Mouse (Mus musculus) regulatory T cell (primary cell): Measurements from ENCODE around the gene Stat5a.

Experiments
- in situ Hi-C: fragments of 300-600 bp; cut with MboI, MseI; formaldehyde crosslinking; loops from one replicate; pipeline ENCODE4 v1.15.1; 2025; ENCODE audit warnings: high pct_unique_total_duplicates

The Stat5a gene

DNA sequence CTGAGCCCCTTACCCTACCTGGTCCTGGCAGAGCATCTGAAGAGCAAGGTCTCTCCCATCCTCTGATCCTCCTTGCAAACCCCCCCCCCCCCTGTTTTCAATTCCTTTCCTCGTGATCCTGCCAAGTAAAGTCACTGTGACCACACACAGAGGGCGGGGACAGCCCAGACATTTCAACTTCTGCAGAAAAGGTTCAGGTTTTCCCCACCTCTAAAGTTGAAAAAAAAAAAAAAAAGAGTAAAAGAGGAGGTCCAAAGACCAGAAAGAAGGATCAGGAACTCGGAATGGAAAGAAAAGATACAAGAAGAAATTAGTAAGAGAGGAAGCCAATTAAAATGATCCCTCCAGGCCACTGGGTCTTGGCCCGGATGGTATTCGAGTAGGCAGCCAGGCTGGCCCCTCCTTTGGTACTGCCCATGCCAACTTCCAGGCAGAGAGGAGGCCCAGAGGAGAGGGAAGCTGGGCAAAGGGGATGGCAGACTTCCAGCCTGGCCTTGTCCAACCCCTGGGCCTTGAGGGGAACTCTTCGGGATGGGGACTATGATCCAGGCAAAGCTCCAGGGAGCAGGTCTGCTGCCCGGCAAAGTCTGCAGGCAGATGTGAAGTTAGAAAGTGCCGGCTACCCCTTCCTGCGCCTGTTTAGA lies at the start of gene Stat5a:
Stat5a (plus strand) TSS at position 417 of the 644 bp plus-strand sequence.
- in situ Hi-C loops = loop anchor here (5.0 kb wide), 1 partner anchor 37 kb away; no protein-coding TSS in a partner anchor

DNA sequence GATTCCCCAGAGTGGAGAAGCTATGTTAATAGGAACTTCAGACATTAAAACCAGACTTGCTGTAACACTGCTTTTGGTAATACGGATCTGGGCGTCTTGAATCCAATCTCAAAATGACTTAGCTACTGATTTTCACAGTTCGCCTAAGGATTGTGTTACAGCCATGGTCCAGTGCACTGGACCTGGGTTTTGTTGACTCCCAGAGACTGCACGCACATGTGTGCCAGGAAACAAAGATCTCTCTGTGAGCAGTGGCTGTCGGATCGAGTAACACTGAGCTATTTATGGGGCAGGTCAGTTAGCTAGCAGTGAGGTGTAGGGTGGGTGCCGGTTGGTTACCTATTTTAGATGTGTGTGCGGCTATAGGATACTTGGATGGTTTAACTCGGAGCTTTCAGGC lies 48.6 kb upstream of the Stat5a start:
- in situ Hi-C loops = no loop called here

DNA sequence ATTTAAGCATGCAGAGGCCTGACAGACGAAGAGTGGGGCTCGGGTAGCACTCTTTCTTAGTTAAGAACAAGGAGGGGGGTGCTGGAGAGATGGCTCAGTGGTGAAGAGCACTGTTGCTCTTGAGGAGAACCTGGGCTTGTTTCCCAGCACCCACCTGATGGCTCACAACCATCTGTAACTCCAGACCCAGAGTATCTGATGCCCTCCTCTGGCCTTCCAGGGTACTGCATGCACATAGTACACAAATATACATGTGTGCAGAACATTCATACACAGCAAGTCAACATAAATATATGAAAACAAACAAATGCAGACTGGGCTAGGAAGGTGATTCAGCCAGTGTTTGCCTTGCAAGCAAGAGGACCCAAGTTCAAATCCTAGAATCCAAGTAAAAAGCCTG lies 48.0 kb upstream of the Stat5a start:
- in situ Hi-C loops = no loop called here

DNA sequence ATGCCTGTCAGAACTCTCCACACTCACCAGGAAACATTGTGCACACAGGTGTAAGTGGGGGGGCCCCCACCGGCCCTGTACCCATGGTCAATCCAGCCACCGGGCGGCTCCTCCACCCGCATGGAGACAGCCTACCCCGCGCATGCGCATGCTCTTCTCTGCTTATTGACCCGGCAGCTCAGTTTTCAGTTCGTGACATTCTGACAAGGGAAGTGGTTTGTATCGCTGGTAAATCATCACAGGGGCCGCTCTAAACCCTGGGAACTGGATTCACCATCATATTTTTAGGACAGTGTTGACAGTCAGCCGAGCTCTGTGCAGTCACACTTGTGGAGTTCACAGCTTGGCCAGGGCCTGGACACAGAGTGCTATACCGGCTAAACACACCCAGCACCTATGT lies 44.7 kb upstream of the Stat5a start:
- in situ Hi-C loops = no loop called here

DNA sequence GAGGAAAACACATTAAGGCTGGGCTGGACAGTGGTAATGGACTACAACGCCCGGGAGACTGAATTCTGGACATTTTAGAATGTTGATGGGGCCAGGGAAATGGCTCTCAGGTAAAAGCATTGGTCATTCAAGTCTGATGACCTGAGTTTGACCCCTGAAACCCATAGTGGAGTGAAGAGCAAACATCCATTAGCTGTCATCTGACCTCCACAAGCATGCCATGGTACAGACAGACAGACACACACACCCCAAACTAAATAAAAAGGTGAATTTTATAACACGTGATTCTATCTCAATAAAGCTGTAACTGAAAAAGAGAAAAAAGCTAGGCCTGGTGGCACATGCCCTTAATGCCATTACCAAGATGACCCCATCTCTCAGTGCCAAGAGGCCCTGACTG lies 42.8 kb upstream of the Stat5a start:
- in situ Hi-C loops = no loop called here

DNA sequence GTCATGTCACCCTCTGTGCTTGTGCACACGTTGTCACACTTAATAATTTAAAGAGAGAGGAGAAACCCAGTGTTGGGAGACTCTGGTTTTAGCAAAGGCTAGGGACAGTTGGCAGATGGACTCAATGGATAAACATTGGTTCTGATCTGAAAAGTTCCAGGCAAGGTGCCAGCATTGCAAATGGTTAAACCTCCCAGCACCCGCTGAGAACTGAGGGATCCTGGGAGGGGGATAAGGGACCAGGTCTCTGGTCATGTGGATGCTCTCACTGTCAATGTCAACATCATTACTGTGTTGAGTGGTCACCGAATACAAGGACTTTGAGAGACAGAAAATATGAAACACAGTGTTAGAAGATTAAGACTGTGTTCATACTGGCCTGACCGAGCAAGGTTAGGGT lies 42.4 kb upstream of the Stat5a start:
- in situ Hi-C loops = no loop called here

DNA sequence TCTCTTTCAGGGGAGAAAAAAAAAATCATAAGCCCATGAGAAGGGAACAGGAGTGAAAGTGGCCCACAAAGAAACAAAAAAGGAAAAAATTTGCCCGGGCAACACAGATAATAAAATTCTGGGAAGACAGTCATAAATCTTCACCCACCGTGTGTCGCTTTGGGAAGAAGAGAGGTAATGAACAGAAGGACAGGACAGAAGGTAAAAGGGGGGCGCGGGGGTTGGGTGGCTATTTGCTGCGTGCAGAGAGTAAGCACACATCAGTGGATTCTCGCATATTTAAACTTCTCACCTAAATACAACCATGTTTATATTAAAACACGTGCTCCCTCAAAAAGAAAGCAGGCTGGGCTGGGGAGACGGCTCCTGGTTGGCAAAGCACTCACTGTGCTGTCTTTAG lies 41.8 kb upstream of the Stat5a start:
- in situ Hi-C loops = no loop called here

DNA sequence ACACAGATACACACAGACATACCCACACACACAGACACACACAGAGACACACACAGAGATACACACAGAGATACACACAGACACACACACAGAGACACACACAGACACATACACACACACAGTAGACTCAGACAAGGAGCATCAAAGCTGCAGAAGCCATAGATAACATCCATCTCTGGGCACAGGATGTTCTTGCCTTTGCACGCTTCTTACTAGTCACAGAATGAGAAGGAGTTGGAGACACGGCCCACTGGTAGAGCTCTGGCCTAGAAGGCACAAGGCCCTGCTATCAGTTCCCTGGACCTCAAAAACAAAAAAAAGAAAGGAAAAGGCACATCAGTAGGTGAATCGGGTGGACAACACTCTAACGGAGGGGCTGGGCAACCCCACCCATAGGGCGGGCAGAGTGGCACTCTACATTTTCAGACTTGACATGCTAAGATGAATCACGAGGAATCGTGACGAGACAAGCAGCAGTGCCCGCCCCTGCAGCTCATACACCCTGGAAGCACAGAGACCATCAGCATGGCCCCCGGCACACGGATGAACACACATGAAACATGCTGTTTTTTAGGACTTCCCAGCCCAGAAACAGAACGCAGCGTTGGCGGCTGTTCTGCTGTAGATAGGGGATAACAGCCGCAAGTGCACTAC lies 40.7 kb upstream of the Stat5a start:
- in situ Hi-C loops = no loop called here

DNA sequence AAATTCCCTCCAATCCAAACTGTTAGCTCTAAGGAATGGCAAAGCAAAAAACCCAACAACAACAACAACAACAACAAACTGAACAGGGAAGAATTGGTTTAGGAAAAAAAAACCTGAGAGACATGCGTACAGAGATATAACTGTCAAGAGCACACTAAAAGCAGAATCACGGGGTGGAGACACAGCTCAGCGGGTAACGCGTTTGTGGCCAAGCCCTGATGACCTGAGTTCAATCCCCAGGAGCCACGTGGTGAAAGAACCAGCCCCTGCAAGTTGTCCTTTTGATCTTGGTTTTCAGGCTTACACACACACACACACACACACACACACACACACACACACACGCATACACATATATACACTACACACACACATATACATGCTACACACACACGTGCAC lies 40.1 kb upstream of the Stat5a start:
- in situ Hi-C loops = no loop called here

DNA sequence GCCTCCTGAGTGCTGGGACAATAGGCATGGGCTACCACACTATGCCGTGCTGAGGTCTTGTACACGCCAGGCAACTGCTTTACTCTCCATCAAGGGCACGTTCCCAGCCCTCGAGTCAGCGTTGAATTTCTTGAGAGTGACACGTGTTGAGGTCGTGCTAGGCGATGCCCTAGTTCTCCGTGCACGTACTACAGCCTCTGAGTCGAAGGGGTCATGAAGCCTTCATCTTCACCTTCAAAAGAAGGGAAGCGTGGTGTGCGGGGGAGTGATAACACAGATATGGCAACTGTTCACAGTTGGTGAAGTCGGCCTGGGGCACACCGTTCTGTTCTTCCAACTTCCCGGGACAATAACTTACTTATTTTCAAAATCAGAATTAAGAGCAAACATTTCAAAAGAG lies 39.5 kb upstream of the Stat5a start:
- in situ Hi-C loops = loop anchor here (5.0 kb wide), 1 partner anchor 38 kb away; the partner anchor contains the start of gene Stat5a

DNA sequence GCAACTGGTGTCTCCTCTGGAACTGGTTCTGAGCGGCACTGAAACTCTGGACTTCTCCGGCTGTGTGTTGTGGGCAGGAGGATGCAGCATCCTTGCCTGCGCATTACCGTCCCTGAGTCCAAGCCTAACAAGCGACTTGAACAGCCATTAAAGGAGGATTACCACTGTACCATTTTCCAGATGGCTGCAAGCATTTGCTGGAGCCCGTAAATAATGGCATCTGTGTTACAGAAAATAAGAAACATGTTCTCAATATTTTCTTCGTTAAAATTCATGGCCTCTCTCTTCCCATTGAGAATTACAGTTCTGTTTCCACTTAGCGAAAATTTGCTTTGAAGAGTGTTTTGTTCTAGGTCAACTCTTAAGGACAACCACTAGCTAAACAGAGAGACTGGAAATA lies 39.1 kb upstream of the Stat5a start:
- in situ Hi-C loops = loop anchor here (5.0 kb wide), 1 partner anchor 37 kb away; the partner anchor contains the start of gene Stat5a

DNA sequence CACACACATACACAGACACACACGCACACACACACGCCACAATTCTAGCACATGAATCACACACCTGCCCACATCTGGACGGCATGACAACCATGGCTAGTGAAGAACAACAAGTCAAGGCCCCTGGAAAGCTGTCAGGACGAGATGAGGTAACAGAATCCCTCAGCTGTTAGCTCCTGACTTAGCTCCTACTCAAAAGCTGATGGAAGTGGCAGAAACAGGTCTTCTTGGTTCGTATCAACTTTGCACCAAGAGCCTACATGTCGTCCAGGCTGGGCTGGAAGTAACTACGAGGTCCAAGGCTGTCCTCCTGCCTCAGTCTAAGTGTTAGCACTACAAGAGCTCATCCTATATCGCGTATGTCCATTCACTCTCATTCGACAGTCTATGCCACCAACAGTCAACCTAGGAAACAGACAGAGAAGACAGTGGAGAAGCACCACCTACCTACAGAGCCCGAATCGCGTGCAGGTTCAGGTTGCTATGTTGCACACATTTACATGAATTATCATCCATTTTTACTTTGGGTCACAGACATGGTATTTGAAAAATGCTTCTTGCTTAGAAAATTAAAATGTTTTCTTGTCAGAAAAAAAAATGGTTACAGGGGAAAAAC lies 37.4 kb upstream of the Stat5a start:
- in situ Hi-C loops = loop anchor here (5.0 kb wide), 1 partner anchor 36 kb away; the partner anchor contains the start of gene Stat5a

DNA sequence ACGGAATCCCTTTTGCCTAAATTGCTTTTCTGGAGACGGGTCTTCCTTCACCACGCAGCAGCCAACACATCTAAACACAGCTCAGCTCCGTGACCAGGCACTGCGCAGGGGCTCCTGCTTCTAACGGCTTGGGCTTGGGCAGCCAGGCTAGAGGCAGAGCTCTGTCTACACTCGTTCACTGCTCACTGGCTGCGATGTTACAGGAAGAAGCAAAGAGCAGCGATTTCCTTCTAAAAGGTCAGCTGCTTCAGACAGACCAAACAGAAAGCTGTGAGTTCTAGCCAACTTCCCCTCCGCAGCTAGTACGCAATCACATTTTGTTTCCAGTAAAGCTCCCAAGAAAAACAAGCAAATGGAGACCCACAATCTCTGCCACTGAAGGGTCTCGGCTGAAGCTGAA lies 36.8 kb upstream of the Stat5a start:
- in situ Hi-C loops = loop anchor here (5.0 kb wide), 1 partner anchor 35 kb away; the partner anchor contains the start of gene Stat5a

DNA sequence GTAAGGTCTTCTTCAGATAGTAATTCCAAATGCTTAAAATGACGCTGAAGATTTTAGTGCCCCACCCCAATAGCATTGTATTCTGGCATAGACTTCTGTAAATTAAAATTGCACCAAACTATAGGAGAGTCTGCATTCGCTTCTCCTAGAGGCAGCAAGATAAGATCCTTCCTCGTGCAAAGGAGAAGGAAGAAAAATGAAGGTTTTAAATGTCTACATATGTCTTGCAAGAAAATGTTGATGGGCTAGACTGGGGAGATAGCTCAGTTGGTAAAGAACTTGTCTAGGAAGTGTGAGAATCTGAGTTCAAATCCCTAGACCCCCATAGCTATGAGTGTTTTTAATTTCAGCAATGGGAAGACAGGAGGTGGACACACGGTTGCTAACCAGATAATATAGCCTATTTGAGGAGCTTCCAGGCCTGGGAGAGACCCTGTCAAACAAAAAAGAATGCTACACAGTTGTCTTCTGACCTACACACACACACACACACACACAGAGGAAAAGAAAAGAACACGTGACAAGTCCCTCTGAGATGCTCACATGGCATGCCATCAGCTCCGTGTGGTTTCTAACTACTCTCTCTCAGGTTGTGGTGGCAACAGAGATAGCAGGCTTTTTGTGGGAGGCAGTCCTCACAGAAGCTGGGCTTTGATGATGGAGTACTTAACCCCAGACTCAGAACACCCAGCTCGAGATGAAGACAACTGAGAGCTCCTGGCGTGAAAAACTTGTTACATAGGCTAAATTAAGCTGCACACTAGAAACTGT lies 35.4 kb upstream of the Stat5a start:
- in situ Hi-C loops = loop anchor here (5.0 kb wide), 1 partner anchor 34 kb away; the partner anchor contains the start of gene Stat5a

DNA sequence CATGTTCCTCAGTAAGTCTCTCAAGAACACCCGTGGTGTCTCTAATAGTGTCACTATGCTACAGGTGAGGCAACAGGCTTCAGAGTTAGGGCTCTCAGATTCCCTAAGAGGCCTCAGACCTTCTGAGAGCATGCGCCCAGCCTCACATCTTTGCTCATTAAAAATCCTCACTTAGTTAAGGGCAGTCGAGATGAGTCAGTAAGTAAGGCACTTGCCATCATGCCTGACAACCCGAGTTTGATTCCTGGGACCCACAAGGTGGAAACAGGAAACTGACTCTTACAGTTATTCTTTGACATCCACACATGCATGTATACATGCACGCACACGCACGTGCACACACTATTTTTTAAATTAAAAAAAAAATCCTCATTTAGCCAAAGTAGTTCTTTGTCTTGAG lies 34.7 kb upstream of the Stat5a start:
- in situ Hi-C loops = loop anchor here (5.0 kb wide), 1 partner anchor 33 kb away; the partner anchor contains the start of gene Stat5a

DNA sequence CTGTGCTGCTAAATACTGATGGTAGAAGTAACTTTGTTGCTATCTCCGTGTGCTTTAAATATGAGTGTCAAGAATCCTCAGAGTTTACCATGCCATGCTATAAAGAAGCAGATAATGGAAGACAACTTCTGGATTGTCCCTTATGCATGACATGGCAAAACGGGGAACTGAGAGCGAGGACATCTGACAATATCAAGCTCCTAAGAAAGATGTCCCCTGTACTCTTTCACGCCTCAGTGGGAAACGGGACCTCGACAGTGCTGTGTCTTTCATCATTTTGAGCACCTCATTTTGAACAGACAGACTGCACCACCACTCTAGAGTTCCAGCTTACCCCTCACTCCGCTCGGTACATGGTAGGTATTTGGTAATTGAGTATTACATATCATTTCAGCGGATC lies 33.7 kb upstream of the Stat5a start:
- in situ Hi-C loops = no loop called here

DNA sequence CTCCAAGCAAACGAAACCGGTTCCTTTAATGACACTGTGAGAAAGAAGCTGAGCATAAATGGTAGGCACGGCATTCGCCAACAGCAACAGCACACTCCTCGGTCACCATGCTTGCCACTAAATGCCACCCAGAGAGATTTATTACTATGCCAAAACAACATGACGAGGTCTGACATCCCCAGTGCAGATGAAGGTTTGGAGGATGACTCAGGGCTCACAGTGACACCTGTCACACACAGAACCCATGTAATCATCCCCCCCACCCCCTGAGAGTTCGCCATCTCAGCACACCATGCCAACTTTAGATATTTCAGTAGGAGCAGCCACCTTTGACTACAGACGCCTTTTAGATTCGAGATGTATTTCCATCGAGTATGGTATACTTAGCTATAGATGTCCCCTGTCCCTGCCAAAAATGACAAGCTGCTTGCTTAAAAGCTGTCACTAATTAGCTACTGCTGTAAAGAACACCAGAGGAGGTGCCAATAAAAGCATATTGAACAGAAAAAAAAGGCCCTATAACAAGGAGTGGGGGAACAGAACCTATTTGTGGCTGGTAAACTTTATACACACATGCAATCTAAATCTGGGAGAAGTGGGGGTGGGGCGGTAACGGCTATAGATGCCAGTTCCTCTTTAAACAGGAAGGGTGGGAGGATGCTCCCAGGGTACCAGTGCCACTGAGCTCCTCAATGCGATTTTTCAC lies 32.8 kb upstream of the Stat5a start:
- in situ Hi-C loops = no loop called here

DNA sequence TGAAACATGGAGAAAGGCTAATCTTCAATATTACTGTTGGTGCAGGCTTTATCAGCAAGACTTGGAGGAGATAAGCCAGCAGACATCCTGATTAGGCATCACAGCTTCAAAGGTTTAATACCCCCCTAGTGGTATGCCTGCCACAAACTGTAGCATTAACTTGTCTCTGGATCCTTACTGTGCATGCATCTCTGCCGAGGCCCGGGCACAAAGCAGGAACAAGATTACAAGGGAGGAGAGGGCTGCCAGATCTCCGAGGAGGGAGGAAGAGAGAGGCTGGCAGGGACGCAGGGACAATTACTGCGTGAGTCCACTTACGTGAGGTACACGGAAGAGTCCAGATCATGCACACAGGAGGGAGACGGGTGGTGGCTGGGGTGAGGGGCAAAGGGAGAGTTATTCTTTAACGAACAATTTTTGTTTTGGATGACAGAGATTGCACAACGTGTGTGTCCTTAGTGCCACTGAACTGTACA lies 30.4 kb upstream of the Stat5a start:
- in situ Hi-C loops = no loop called here

DNA sequence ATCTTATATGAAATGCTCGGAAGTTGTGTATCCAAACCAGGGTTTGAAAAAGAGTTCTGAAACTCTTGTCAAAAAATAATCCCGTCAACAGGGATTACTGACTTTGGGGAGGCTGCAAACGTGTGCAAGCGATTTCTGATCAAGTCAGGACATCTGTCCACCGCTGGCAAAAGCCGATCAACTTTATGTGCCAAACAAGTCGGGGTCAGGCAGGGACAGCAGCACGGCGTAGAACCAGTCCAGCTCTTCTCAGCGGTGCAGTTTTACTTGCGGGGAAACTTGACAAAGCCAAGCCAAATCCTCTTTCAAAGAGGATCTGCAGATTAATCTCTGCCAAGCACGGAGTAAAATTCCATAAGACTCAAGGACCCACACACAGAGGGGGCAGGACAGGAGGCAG lies 29.5 kb upstream of the Stat5a start:
- in situ Hi-C loops = no loop called here

DNA sequence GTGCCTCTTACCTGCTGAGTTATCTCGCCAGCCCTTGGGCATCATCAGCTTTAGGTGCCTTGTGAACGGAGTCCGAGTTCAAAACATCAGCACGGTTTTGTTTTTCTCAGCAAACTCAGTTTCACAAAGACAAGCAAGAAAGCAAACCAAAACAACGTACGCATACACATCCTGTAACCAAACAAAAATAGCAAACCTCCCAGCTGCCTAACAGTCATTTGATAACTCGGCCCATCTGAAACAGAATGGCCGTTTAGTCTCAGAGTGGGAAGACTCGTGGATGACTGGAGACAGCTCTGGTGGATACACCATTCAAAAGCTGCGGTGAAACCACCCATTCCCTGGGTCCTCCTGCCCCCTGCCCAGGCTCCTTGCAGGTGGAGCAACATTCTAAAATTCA lies 27.8 kb upstream of the Stat5a start:
- in situ Hi-C loops = no loop called here

DNA sequence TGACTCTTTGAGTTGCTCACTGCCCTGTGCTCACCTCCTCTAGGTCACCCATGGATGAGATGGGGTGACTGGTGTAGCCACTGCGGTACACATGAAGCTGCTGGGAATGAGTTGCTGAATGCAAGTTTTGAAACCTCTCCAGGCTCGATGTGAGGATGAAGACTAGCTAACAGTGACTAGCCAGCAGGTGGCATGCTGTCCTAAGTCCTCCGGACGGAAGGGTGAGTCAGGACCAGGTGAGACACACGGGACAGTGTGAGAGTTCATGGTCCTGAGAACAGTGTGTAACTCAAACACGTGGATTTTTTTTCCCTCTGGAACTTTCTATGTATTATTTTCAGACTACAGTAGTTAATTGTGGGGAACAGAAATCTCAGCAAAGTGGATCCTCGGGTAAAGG lies 25.7 kb upstream of the Stat5a start:
- in situ Hi-C loops = no loop called here
